Mouse (Mus musculus): ENCODE measurements at regions not wholly inside any gene's neighbourhood (a gene's known extent, or its start where the extent isn't known, plus 50 kb on each side); places are given as distances from the start of the nearest gene placed in this dataset.

DNA sequence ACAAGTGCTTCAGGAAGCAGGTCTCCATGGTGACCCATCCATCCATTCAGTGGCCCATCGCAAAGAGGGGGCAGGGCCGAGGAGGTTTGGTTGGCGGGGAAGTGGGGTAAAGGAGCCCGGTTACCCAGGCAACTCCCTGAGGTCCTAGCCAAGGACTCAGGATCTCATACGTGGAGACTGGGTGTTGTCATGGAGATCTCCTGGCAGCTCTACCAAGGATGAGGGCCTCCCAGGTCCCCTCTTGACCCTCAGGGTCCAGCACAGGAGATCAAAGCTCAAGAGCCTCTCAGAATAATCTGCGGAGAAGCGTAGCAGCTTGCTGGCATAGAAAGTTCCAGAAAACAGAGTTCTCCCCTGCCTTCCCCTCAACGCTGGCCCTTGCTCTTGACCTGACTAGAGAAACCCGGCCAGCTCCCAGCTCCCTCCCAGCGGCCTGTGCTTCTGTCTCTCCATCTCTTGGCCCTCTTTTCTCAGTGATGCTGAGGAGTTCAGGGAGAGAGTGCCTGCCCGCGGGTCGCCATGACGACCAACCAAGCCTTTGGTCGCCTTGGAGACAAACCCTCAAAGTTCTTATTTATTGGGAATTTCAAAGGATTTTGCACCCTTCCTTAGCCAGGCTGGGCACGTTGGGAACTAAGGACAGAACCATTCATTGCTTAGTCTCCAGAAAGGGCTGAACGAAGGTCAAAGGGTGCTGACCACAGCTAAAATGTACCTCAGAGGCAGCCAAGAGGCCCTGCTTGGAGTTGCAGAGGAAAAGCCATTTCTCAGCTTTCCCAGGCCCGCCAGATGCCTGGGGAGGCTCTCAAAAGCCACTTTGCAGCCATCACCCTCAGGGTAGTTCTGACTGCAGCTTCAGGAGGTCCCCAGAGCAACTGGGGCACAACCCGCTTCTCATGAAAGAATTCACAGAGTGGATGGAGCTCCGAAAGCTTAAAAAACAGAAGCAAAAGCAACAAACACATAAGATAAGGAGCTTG lies 60.0 kb downstream of the Ubiad1 start:
- DNase-seq: no peak

DNA sequence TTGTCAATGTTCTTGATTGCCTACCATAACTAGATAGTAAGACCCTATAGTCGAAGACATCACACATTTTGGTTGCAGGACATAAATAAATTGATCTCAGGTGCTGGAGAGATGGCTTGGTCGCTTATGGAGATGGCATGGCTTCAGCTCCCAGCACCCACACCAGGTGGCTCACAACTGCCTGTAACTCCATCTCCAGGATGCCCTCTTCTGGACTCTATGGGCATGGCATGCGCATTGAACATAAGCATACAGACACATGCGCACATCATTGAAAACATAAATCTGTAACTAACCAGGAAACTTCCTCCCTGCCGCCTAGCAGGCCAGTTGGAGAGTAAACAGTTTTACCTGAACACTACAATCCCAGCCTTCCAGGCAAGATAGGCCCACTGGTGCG lies 64.0 kb downstream of the Ubiad1 start:
- no peak for DNase-seq

DNA sequence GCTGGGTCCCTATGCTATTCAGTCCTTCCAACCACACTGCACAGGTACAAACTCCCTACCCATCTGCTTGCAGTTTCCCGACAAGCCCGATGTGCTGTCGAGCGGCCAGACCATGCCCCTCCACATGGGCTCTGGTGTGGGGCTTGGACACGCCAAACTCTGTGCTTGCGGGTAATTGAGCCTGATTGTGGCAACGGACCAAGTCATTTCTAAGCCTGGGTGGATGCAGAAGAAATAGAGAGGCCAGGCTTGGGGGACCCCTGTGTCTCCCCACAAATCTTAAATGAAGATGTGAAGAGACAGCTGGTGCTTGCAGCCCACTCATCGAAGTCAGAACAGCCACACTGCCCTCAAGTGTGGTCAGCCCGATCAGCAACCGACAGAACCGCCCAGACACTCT lies 66.1 kb downstream of the Ubiad1 start:
- DNase-seq: no peak

DNA sequence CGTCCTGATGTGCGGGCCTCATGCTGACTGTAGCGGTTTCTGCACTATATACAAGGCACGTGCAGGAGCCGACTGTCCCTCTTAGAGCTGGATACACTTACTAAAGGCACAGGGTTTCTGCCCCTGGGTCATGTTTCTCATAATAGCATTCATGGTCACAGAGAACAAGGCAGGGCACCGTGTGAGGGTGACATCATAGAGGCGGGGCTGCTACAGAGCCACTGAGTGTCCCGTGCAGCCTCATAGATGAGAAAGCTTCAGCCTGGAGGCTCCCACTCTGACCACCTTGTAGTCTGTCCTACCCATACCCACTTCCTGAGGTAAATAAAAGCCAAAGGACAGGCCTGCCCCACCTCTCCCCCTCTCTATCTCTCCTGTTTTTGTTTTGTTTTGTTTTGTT lies 67.2 kb downstream of the Ubiad1 start:
- no peak for DNase-seq

DNA sequence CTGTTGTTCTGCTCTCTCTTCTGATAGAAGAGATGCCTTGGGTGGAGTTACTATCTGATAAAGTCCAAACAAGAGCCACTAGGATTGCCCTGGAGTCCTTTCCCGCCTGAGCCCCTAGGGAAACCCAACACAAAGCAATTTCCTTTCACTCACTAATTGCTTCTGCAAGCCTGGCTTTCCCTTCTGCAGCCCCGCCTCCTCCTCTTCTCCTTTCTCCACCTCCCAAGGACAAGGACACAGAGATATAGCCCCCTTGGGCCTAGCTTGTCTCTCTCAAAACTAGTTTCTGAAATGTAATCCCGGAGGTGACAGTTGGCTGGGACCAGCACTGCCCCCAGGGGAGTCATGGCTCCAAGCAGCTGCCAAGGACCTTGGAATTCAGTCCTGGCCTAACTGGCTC lies 68.1 kb downstream of the Ubiad1 start:
- no peak for DNase-seq

DNA sequence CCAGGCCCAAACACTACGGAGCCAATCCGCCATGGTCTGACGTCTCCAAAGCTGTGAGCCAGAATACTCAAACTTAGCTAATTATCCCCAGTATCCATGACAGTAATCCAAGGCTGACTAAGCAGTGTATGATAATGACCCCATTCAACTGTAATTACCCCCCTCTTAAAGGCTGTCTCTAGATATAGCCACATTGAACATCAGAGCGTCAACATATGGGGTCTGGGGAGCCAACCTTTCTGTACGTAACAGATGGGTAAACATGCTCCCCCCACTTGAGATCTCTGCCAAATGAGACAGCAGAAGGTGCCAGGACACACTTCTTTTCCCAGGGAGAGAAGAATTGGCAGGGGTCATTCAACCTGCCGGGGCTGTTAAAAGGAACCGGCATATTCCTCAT lies 73.1 kb downstream of the Ubiad1 start:
- no peak for DNase-seq

DNA sequence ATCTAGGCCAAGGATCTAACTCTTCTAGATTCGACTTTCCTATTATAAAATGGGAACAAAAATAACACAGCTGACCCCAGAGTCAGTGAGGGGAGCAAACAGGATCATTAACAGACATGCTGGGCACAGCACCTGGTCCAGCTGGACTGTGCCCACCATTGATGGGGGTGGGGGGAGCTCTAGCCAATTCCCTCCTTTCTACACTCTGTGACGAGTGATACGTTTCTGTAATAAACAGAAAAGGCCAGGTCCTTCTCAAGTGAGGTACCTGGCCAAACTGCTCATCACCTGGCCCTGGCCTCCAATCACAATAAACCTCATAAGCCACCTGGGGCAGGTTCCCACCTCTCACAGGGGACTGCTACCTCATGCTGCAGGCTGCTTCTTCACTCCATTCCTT lies 76.9 kb downstream of the Ubiad1 start:
- no peak for DNase-seq

DNA sequence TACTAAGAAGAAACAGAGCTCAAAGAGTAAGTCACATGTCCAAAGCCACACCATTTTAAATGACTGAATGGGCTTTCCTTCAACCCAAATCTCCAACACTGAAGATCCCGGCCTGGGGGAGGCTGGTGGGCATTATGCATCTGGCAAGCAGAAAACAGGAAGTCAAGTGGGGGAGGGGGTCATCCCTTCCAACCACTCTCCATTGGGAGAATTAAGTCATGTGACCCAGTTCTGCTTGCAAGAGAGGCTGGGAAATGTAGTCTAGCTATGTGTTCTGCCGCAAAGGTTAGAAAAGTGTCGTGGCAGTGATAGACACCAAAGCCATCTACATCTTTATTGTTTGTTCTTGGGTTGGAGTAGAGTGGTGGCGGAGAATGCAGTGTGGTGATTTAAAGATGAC lies 78.0 kb upstream of the Disp3 start:
- DNase-seq: no peak

DNA sequence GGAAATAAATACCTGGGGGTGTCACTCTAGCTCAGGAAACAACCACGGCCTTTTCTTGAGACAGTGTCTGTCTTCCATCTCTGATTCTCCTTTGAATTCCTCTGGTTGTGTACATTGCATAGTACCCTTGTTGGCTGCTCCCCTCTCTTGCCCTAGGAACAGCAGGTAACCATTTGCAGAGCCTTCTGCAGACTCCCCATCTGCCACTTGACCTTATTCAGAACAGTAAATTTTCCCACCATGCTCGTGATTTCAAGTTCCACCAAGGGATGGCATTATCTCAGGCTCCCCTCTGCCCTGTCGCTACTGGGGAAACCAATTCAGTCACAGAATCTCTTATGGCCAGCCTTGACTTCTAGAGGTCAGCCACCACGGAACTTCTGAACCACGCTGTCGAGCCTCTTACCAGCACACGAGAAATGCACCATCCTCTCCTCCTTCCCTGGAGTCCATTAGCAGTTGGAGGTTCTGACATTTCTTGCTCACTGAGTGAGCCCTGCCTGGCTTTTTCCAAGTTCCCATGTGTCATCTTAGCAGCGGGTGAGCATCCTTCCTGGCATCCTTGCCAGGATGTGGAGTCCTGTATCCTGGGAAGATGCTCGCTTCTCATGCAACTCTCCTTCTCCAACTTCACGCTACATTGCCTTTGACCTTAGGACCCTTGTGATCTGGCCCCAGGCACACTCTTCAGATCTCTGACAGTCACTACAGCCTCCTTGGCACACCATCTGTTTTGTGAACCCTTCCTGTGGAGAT lies 75.8 kb upstream of the Disp3 start:
- no peak for DNase-seq

DNA sequence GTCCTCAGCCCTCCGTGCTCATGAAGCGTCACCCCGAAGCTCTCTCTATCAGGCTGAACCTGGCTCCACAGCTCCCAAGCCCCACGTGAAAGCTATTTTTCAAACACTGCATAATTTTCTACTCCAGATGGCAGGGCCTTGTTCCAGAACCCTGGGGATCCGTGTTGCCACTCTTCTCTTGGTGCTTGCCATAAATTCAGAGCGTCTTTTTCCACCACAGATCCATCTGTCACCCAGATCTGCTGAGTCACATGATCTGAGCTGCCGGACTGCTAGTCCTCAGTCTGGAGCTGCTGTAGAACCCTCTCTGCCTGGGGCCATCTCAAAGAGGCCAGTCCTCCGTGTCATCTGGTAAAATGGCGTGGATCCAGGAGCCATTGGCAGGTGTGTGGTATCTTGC lies 73.2 kb upstream of the Disp3 start:
- DNase-seq: no peak

DNA sequence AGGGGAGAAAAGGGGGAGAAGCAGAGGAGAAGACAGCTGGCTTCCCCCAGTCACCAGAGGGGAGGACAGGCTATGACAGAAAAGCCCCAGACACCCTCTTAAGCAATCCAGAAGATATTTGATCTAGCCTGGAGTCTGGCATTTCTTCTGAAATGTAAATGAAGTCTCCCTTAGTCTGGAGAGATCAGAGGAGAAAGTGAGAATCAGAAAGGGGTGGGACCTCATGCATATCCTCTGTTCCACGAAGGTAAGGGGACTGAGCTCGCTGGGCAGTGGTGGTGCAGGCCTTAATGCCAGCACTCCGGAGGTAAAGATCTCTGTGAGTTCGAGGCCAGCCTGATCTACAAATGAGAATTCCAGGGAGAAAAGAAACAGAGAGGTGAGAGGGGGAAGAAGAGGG lies 70.6 kb upstream of the Disp3 start:
- no peak for DNase-seq

DNA sequence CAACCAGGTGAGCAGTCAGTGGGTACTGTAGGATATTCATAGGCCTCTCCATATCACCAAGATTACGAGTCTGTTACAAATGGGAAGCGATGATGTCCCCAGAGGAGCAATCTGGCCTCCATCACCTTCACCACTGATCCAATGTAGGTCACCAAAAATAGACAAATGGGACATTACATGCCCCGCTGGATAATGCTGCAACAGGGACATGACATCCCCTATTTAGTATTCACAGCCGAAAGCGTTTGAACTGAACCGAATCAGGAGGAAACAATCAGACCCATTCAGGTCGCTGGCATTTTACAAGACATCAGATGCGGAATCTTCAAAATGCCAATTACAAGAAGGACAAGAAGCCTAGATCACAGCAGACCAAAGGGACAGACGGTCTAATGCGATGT lies 69.5 kb upstream of the Disp3 start:
- DNase-seq: no peak

DNA sequence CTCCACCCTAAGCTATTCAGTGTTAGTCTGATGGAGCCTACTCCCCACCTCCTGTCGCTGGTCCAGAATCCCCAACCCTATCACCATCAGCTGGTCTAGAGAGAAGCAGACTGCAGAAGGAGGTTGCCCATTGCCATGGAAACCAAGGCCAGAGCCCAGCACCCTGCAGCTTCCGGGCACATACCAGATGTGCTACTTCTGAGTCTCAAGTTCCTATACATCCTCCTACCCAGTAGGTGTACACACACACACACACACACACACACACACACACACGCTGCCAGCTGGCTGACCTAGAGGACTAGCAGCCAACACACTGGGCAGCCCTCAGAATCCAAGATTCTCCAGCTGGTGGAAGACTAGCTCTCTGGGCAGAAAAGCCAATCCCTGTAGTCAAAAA lies 68.9 kb upstream of the Disp3 start:
- no peak for DNase-seq

DNA sequence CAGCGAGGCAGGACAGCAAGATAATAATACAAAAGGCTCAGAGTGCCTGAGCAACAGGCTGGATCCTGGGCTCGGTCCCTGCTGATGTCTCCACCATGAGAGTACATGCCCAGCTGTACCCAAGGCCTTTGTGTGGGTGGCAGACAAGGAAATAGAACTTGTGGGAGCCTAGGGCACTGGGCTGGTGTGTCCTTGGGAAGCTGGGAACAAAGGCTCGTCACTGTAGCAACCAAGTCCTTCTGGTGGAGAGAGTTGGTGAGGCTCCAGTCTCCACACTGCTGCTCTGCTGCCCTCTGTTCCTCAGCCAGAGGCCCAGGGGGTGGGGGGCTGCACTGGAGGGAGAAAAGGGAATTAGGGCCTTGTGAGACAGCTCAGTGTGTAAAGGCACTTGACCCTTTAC lies 66.2 kb upstream of the Disp3 start:
- no peak for DNase-seq

DNA sequence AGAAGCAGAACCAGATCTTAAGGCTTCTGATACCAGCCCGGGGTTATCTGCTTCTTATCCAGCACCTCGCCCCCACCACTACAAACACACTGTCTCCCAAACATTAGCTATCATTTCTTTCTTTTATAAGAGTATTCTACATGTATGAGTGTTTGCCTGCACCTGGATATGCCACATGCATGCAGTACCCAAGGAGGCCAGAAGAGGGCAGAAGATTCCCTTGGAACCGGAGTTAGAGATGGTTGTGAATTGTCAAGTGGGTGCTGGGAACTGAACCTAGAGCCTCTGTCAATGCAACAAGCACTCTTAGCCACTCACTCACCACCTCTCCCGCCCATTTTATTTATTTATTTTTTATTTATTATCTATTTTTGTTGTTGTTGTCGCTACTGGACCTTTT lies 64.9 kb upstream of the Disp3 start:
- no peak for DNase-seq

DNA sequence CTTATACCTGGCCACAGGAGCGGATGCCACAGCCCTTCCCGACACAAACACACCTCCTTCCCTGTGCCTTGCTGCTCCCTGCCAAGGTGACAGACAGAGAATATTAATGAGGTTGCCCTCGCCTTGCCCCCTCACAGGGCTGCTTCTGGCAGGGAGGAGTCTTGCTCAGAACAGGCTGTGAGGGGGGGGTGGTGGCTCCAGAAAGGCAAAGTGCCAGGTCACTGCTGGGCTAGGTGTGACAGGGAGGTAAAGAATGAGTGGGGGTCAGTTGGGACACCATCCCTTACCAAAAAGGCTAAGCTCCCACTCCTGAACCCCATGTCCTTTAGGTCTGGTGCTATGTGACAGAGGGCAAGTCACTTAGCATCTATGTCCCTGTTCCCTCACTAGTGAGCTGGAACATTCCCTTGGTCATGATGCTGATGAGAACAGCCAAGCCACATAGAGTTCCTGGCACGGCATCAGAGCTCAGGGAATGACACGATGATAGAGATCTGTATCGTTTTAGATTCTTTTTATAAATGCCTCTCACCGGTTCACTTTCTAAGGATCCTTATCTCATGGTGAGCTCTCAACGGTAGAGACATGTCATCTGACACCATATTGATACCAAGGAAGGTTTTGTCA lies 53.9 kb upstream of the Disp3 start:
- DNase-seq: no peak

DNA sequence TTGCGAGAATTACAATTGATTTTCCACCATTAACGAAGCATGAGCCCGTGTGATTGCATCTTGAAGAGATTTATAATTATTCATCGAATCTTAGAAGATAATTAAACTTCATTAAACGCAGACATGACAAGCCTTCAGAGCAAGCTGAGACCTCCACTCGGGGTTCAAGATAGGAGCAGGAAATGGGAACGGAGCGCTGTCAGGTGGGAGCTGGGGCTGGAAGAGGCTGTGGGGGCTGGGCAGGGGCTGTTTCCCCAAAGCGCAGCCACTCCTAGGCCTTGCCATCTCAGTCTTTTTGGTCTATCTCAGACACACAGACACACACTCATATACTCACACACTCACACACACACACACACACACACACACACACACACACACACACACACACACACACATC lies 52.6 kb upstream of the Disp3 start:
- DNase-seq: no peak

DNA sequence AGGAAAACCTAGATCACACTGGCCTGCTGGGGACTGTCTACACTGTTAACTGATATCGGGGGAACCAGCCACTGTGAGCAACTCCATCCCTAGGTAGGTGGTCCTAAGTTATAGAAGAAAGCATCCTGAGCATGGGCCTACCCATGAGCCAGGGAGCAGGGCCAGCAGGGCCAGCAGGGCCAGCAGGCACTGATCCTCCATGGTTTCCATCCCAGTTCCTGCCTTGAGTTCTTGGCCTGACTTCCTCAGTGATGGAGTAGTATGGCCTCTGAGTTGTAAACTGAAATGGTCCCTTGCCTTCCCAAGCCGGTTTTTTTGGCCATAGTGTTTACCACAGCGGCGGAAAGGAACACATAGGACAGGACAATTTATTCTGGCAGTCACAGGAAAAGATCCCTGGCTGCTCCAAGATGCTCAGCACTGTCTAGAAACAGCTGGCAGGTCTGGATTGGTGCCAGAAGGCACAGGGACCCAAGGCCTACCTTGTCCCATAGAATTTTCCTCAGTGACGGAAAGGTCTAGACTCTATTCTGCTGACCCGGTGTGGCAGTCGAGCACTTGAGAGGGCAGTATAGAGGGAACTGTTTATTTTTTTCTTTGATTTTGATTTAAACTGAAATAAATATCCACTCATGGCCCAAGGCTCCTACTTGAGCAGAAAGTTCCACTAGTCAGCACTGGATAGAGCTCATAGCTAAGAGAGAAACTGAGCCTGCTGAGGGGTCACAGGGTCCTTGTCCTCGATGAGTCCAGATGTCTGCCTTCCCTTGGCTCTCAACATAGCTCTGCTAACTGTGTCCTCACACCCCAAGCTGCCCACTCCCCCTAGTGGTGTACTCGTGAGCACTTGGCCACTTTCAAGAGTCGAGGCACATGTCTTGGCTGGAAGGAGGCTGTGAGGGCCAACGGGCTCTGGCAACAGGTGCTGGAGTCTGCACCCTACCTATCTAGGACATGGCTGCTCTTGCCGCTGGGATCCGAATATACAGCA lies 50.4 kb upstream of the Disp3 start:
- DNase-seq: peak in 1 of 2 experiments; percentile 28

Measured in kidney, postnatal 4 days (tissue).